Mouse (Mus musculus) yolk sac, embryonic 10.5 days (tissue): ENCODE data around the gene Satl1.
"Not testable (repeated sequence)": the region's sequence is repeated elsewhere in the genome, so short reads cannot be mapped to it uniquely, and the experiment has no call there.

Experiments used
- DNase-seq: peaks from one replicate; pipeline ENCODE4 v3.0.0-alpha.2; 2017; ENCODE audit warnings: low spot score

Gene Satl1

DNA sequence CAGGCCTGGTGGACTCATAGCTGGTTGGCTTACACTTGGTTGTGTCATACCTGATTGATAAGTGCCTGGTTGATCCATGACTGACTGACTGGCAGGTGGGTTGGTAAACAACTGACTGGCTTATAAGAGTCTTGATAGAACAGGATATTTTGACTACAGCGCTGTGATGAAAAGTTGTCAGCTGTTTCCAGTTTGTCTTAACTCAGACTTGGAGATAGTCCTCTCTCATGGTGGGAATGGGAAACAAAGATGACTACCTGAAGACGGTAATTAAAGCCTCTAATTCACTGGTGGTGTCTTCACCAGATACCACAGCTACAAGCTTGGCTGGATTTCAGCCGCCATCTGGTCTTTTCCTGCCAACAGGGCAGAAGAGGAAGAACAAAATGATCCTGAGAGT is at the start of gene Satl1:
Satl1 (minus strand) TSS at position 101 of the 400 bp plus-strand sequence.
- no peak for DNase-seq

GRCm38 (mm10) chrX:112438064-112438463 is 31.5 kb upstream of the Satl1 start:
- DNase-seq, result no peak

- DNase-seq, result no peak
Measured at GRCm38 (mm10) chrX:112437580-112437979, 31.0 kb upstream of the Satl1 start.

- not testable (repeated sequence) for DNase-seq
Measured at GRCm38 (mm10) chrX:112422998-112423397, 16.4 kb upstream of the Satl1 start.

DNA sequence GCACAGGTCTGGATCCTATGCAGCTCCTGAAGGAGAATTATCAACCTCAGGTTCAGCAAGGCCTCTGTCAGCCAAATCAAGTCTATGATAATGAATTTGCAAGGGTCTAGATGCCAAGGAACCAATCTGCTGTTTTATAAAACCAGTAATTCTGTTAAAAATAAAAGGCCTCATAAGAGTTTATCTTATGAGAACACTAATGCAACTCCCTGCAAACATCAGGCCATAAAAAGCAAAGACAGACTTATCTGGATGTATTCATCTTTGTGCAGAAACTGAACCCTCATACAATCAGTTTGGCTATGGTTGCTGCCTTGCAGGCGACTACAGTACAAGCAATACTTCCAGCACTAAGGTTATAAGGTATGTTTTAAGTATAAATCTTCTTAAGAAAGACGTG is 5.7 kb upstream of the Satl1 start:
- DNase-seq, result no peak

- peak; percentile 47 for DNase-seq
Measured at GRCm38 (mm10) chrX:112370577-112371410, 35.8 kb downstream of the Satl1 start.

DNA sequence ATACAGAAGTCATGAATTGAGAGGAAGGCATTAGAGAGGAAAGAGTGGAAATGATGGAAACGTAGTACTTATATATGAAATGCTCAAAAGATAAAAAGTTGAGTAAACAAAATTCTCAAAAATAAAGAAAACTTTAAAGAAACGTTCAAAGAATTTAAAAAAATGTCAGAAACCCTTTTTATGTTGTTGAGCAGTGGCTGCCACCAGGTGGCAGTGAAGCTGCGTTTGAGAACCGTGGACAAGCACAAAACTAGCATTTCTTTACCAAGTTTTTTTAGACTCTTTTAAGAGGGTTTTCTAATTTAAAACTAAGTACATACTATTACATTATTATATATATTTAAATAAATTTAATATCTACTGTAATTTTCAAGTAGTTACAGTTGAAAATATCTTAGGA is 38.2 kb downstream of the Satl1 start:
- DNase-seq, result no peak

- DNase-seq, result no peak
Measured at GRCm38 (mm10) chrX:112348395-112348791, 58.2 kb downstream of the Satl1 start.

DNA sequence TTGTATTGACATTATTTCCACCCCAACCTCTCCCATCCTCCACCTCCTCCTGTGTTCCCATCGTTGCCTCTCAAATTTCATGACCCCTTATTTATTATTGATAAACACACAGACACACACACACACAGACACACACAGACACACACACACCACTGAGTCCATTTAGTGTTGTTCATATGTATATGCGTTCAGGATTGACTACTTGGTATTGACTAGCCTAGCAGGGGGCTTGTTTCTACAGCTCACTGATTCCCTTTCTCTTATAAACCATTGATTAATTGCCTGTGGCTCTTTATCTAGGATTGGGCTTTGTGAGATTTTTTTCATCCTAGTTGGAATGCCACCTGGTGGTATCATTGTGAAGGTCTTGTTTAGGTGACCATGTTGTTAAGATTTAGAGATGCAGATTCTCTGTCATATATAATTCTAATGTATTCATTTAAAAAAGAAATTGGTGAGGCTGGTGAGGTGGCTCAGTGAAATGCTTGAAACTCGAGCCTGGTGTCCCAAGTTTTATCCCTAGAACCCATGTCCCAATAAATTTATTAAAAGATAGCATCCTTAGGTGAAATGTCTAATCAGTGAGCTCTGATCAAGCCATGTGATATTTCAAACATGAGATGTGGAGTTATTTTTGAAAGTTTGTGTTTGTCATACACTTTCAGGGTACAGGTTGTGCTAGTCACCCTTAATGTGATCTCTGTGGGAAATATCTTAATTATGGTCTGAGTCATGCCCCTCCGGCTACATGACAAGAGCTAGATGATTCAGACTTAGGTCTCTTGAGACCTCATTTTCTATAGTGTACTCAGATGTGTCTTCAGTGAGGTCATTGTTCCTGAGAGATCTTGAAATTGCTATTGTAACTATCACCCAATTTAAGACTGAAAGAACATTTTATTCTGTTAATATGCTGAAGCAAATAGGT is 58.8 kb downstream of the Satl1 start:
- DNase-seq, result no peak

- no peak for DNase-seq
Measured at GRCm38 (mm10) chrX:112339486-112339885, 67.1 kb downstream of the Satl1 start.
